Mouse (Mus musculus): ENCODE measurements around the gene Bpifb9b. TPM values are rescaled to one million over a fixed set of nuclear protein-coding genes. Genes with fewer than 3 reads are reported as not detected.
"Not testable (repeated sequence)": the region's sequence is repeated elsewhere in the genome, so short reads cannot be mapped to it uniquely, and the experiment has no call there.

The Bpifb9b gene
- total RNA-seq, 1 experiment = not detected

DNA sequence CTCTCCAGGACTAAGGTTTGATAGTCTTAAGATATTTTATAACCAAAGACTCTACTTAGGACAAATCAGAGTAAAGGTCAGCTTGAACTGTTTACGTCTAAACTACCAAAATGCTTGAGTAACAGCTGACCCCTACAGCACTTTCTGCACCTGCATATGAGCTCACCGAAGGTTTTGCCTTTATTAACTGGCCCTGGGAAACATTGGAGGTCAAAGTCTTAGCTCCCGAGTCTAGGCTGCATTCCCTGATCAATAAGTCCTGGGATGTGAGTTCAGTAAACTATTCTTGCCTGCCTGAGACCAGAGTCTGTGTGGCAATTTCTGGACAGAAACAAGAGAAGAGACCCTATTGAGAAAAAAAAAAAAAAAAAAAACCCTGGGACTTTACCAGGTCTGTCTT, 41.1 kb downstream of the Bpifb9b start:
- TF ChIP-seq ZNF384 (IDR thresholded peaks at IDR 0.05; ENCODE audit: low read depth, low read length) = no peak
- TF ChIP-seq ZC3H11A (IDR thresholded peaks at IDR 0.05; ENCODE audit: borderline replicate concordance, low read depth, low read length) = no peak
- TF ChIP-seq HCFC1 (IDR thresholded peaks at IDR 0.05; ENCODE audit: borderline replicate concordance, insufficient read depth, low read length) = no peak
- no peak for TF ChIP-seq MAFK (IDR thresholded peaks at IDR 0.05; ENCODE audit: insufficient read depth, low read depth, low read length)
- in situ Hi-C loops (cut with MboI; ENCODE audit: low sequenced_read_pairs in 2 of 2, unreplicated experiment in 2 of 2) = no loop called here
- Histone ChIP-seq H3K9ac (ENCODE audit: insufficient read depth, low read depth, low read length, poor library complexity, severe bottlenecking) (no peak overlapping the region), H3K9me3 (ENCODE audit: control insufficient read depth, insufficient read depth, low read depth, low read length) (no peaks in the 10 kb centered on the region), H3K27ac (ENCODE audit: insufficient read depth, low read depth, low read length, poor library complexity, severe bottlenecking) (no peak overlapping the region), H3K36me3 (ENCODE audit: control insufficient read depth, insufficient read depth, low read length, poor library complexity, severe bottlenecking) (peaks cover 17% of the 10 kb centered on the region), H3K4me1 (ENCODE audit: control insufficient read depth in 2 of 2, insufficient read depth in 2 of 2, low read length in 2 of 2, poor library complexity in 1 of 2) (no peaks in the 10 kb centered on the region), H3K4me3 (ENCODE audit: insufficient read depth in 1 of 2, low read depth in 1 of 2, low read length in 2 of 2, poor library complexity in 1 of 2, severe bottlenecking in 1 of 2) (no peak overlapping the region)
- DNase-seq (ENCODE audit: low read depth, low spot score) = no peak

DNA sequence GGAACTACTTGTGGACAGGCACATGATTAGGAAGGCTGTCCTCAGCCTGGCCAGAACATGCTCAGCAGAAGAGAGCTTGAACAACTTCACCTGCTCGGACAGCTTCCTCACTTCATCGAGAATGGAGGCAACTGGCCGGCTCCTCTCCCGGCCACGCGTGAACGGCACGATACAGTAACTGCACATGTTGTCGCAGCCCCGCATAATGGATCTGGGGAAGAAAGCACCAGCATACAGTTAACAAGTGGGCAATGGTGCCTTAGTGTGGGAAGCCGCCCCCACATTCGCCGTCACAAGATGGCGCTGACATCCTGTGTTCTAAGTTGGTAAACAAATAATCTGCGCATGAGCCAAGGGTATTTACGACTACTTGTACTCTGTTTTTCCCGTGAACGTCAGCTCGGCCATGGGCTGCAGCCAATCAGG, 47.0 kb downstream of the Bpifb9b start:
- H3K4me3 ChIP-seq (ENCODE audit: insufficient read depth in 1 of 2, low read depth in 1 of 2, low read length in 2 of 2, poor library complexity in 1 of 2, severe bottlenecking in 1 of 2); in situ Hi-C loops (cut with MboI; ENCODE audit: low sequenced_read_pairs in 2 of 2, unreplicated experiment in 2 of 2); H3K9ac ChIP-seq (ENCODE audit: insufficient read depth, low read depth, low read length, poor library complexity, severe bottlenecking); DNase-seq (ENCODE audit: low read depth, low spot score); H3K27ac ChIP-seq (ENCODE audit: insufficient read depth, low read depth, low read length, poor library complexity, severe bottlenecking); H3K4me1 ChIP-seq (ENCODE audit: control insufficient read depth in 2 of 2, insufficient read depth in 2 of 2, low read length in 2 of 2, poor library complexity in 1 of 2); H3K9me3 ChIP-seq (ENCODE audit: control insufficient read depth, insufficient read depth, low read depth, low read length): not testable (repeated sequence)
- H3K36me3 ChIP-seq (ENCODE audit: control insufficient read depth, insufficient read depth, low read length, poor library complexity, severe bottlenecking) = peaks cover 11% of the 10 kb centered on the region

DNA sequence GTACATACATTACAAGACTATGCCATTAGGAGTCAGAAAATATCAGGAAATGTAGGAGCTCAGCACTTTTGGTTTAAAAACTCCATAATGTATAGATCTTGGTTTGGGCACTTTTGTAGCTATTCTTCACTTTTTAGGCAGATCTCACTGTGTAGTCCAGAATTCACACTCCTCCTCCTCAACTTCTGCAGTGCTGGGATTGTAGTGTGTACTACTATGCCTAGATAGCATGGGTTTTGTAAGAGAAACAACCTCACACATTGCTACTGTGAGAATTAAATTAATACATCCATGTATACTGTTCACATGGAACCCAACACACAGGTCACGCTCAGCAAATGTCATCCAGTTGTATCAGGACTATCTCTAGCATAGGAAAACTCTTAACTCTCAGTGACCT, 60.5 kb downstream of the Bpifb9b start:
- Histone ChIP-seq H3K9me3 (ENCODE audit: control insufficient read depth, insufficient read depth, low read depth, low read length) (no peaks in the 10 kb centered on the region), H3K4me1 (ENCODE audit: control insufficient read depth in 2 of 2, insufficient read depth in 2 of 2, low read length in 2 of 2, poor library complexity in 1 of 2) (no peaks in the 10 kb centered on the region), H3K9ac (ENCODE audit: insufficient read depth, low read depth, low read length, poor library complexity, severe bottlenecking) (no peak overlapping the region), H3K27ac (ENCODE audit: insufficient read depth, low read depth, low read length, poor library complexity, severe bottlenecking) (no peak overlapping the region), H3K4me3 (ENCODE audit: insufficient read depth in 1 of 2, low read depth in 1 of 2, low read length in 2 of 2, poor library complexity in 1 of 2, severe bottlenecking in 1 of 2) (no peak overlapping the region), H3K36me3 (ENCODE audit: control insufficient read depth, insufficient read depth, low read length, poor library complexity, severe bottlenecking) (peaks cover 16% of the 10 kb centered on the region)
- in situ Hi-C loops (cut with MboI; ENCODE audit: low sequenced_read_pairs in 2 of 2, unreplicated experiment in 2 of 2) = no loop called here
- TF ChIP-seq MAFK (IDR thresholded peaks at IDR 0.05; ENCODE audit: insufficient read depth, low read depth, low read length) (no peak), ZNF384 (IDR thresholded peaks at IDR 0.05; ENCODE audit: low read depth, low read length) (no peak), ZC3H11A (IDR thresholded peaks at IDR 0.05; ENCODE audit: borderline replicate concordance, low read depth, low read length) (no peak), HCFC1 (IDR thresholded peaks at IDR 0.05; ENCODE audit: borderline replicate concordance, insufficient read depth, low read length) (no peak), CHD2 (IDR thresholded peaks at IDR 0.05; ENCODE audit: low read depth, low read length) (no peak)
- DNase-seq (ENCODE audit: low read depth, low spot score) = no peak

Other genes starting within 250 kb of the Bpifb9b start
- not detected in 2 replicates for gene Bpifa3, start 176.9 kb upstream of the Bpifb9b start, total RNA-seq (2012; rRNA removed)
- not detected in 2 replicates for gene Bpifa1, start 164.3 kb upstream of the Bpifb9b start, total RNA-seq (2012; rRNA removed)
- gene Bpifa5, start 144.6 kb upstream of the Bpifb9b start, total RNA-seq (2012; rRNA removed) = not detected in 2 replicates
- 0.11 and 0.18 TPM in 2 replicates for gene Bpifb1, start 116.4 kb upstream of the Bpifb9b start, total RNA-seq (2012; rRNA removed)
- gene Bpifb5, start 83.5 kb upstream of the Bpifb9b start, total RNA-seq (2012; rRNA removed) = 0.36 TPM in 1 of 2 replicates, not detected in the other
- gene Bpifb9a, start 49.4 kb upstream of the Bpifb9b start, total RNA-seq (2012; rRNA removed) = not detected in 2 replicates
- gene Cdk5rap1, start 65.8 kb downstream of the Bpifb9b start, total RNA-seq (2012; rRNA removed) = 30.0 and 33.2 TPM in 2 replicates
- 11.3 and 18.6 TPM in 2 replicates for gene Snta1, start 100.9 kb downstream of the Bpifb9b start, total RNA-seq (2012; rRNA removed)
- gene Cbfa2t2, start 129.3 kb downstream of the Bpifb9b start, total RNA-seq (2012; rRNA removed) = 37.6 and 56.4 TPM in 2 replicates
- gene 1700003F12Rik, start 239.9 kb downstream of the Bpifb9b start, total RNA-seq (2012; rRNA removed) = 1.7 and 1.9 TPM in 2 replicates
- 0.45 and 1.2 TPM in 2 replicates for gene Actl10, start 244.5 kb downstream of the Bpifb9b start, total RNA-seq (2012; rRNA removed)

All from ES-E14 (cell line).